Mouse (Mus musculus) E14TG2a.4 (cell line): ENCODE data around the gene Osbpl8.

Experiments used
- CTCF ChIP-seq: conservative IDR thresholded peaks from 2 replicates; pipeline ENCODE4 v1.5.1; 2014; ENCODE audit warnings: low read length
- NANOG ChIP-seq: IDR thresholded peaks from 2 replicates; pipeline ENCODE4 v1.6.1; 2014; ENCODE audit warnings: borderline replicate concordance, low read length, mixed read lengths
- POU5F1 ChIP-seq: IDR thresholded peaks from 2 replicates; pipeline ENCODE4 v1.6.1; 2014; ENCODE audit warnings: low read length, borderline replicate concordance

- TF ChIP-seq CTCF (no peak), POU5F1 (no peak), NANOG (no peak)
Measured at GRCm38 (mm10) chr10:111163025-111163424, 1.5 kb upstream of the Osbpl8 start.
